Mouse (Mus musculus) liver, postnatal 0 days (tissue): Measurements from ENCODE around the gene Edem2. TPM values are rescaled to one million over a fixed set of nuclear protein-coding genes. Genes with fewer than 3 reads are reported as not detected.

Source experiments
- ATAC-seq: fragments of 200-750 bp; cut with Nextera tagmentation; 2 replicates; pipeline ENCODE4 v1.8.0; 2017; ENCODE audit warnings: mild to moderate bottlenecking, moderate library complexity
- DNase-seq: peaks from one replicate; pipeline ENCODE4 v3.0.0-alpha.2; 2016
- H3K27ac ChIP-seq: fragments of 300-500 bp; sonication (generic); 2 replicates; pipeline ENCODE4 v1.5.1; 2014; ENCODE audit warnings: antibody characterized with exemption, moderate library complexity, mild to moderate bottlenecking, low read depth
- H3K27me3 ChIP-seq: fragments of 300-500 bp; sonication (generic); 2 replicates; pipeline ENCODE4 v1.6.1; 2014; ENCODE audit warnings: low read length, control low read depth, mixed read lengths; ENCODE audit not compliant: insufficient read depth
- H3K36me3 ChIP-seq: fragments of 300-500 bp; sonication (generic); replicated peaks from 2 replicates; pipeline ENCODE4 v1.6.1; 2014; ENCODE audit warnings: mild to moderate bottlenecking, control low read depth, low read length, moderate library complexity, mixed read lengths; ENCODE audit not compliant: insufficient read depth
- H3K4me1 ChIP-seq: fragments of 300-500 bp; sonication (generic); 2 replicates; pipeline ENCODE4 v1.6.1; 2014; ENCODE audit warnings: antibody characterized with exemption, mild to moderate bottlenecking, control low read depth; ENCODE audit not compliant: insufficient read depth
- H3K4me2 ChIP-seq: fragments of 300-500 bp; sonication (generic); 2 replicates; pipeline ENCODE4 v1.6.1; 2014; ENCODE audit warnings: low read depth, mild to moderate bottlenecking, low read length, moderate library complexity, mixed read lengths
- H3K4me3 ChIP-seq: fragments of 300-500 bp; sonication (generic); 2 replicates; pipeline ENCODE4 v1.5.1; 2014; ENCODE audit warnings: low read depth, low read length
- H3K9ac ChIP-seq: fragments of 300-500 bp; sonication (generic); replicated peaks from 2 replicates; pipeline ENCODE4 v1.6.1; 2014; ENCODE audit warnings: mild to moderate bottlenecking, moderate library complexity
- H3K9me3 ChIP-seq: fragments of 300-500 bp; sonication (generic); 2 replicates; pipeline ENCODE4 v1.6.1; 2016; ENCODE audit warnings: mild to moderate bottlenecking, control low read depth, low read length, mixed read lengths
- CTCF ChIP-seq: sonication (generic); IDR thresholded peaks from 2 replicates; pipeline ENCODE4 v1.5.1; 2016; ENCODE audit warnings: antibody characterized with exemption, low read depth
- EP300 ChIP-seq: IDR thresholded peaks from 2 replicates; pipeline ENCODE4 v1.6.1; 2016; ENCODE audit warnings: antibody characterized with exemption, low read depth, mild to moderate bottlenecking
- WGBS: fragments of 180-500 bp; shearing (Covaris S2); extraction: QIAGEN DNeasy Blood & Tissue Kit; methylation state at CpG from one replicate; pipeline ENCODE4 v1.1.7; 2014; ENCODE audit not compliant: insufficient replicate concordance; 5-methylcytosine and 5-hydroxymethylcytosine counted together
- polyA plus RNA-seq: library from polyadenylated mRNA; unstranded; fragments of >200 nt; fragmentation: Nextera tagmentation; extraction: Ambion mirVana; gene quantifications from 2 replicates; pipeline ENCODE4 v1.2.1, GENCODE M21; 2015

Gene Edem2
- polyA plus RNA-seq, 1 experiment from 2014 or later = 28.4 TPM

- no peaks in the 10 kb centered on the region for H3K27me3 ChIP-seq
- 78% methylated on average over 5 of the region's 5 CpGs for WGBS
- DNase-seq (no peak), ATAC-seq (no peak)
- no peak overlapping the region for H3K4me2 ChIP-seq
- no peak for TF ChIP-seq CTCF
- no peak for TF ChIP-seq EP300
- no peak overlapping the region for H3K9ac ChIP-seq
- no peaks in the 10 kb centered on the region for H3K9me3 ChIP-seq
- no peak overlapping the region for H3K4me3 ChIP-seq
- H3K27ac ChIP-seq = no peak overlapping the region
- H3K36me3 ChIP-seq = no peaks in the 10 kb centered on the region; the same call in 1 of the 2 replicates
- H3K4me1 ChIP-seq = peaks cover 15% of the 10 kb centered on the region
Observed at GRCm38 (mm10) chr2:155686572-155686971, 42.7 kb downstream of the Edem2 start.

GRCm38 (mm10) chr2:155683821-155684220 lies 45.5 kb downstream of the Edem2 start:
- ATAC-seq = no peak
- TF ChIP-seq CTCF (no peak), EP300 (no peak)
- 83% methylated on average over 5 of the region's 5 CpGs for WGBS

GRCm38 (mm10) chr2:155683137-155683536 lies 46.1 kb downstream of the Edem2 start:
- no peak for DNase-seq
- TF ChIP-seq EP300 (no peak), CTCF (no peak)
- Histone ChIP-seq H3K9me3 (no peaks in the 10 kb centered on the region), H3K4me3 (no peak overlapping the region), H3K4me2 (no peak overlapping the region), H3K4me1 (peaks cover 9% of the 10 kb centered on the region), H3K36me3 (no peaks in the 10 kb centered on the region; the same call in 1 of the 2 replicates), H3K27ac (no peak overlapping the region), H3K9ac (no peak overlapping the region), H3K27me3 (no peaks in the 10 kb centered on the region)
- no peak for ATAC-seq
- 51% methylated on average over 3 of the region's 3 CpGs for WGBS

More at GRCm38 (mm10) chr2:155683821-155684220, 45.5 kb downstream of the Edem2 start:
- H3K27ac ChIP-seq = no peak overlapping the region
- no peak overlapping the region for H3K4me2 ChIP-seq
- H3K27me3 ChIP-seq = no peaks in the 10 kb centered on the region
- no peaks in the 10 kb centered on the region for H3K9me3 ChIP-seq
- DNase-seq = no peak
- H3K36me3 ChIP-seq = no peaks in the 10 kb centered on the region; the same call in 1 of the 2 replicates
- no peak overlapping the region for H3K4me3 ChIP-seq
- no peak overlapping the region for H3K9ac ChIP-seq
- peaks cover 9% of the 10 kb centered on the region for H3K4me1 ChIP-seq

- 57% methylated on average over 2 of the region's 2 CpGs for WGBS
- TF ChIP-seq EP300 (no peak), CTCF (no peak)
- Histone ChIP-seq H3K4me2 (no peak overlapping the region), H3K4me1 (peaks cover 7% of the 10 kb centered on the region), H3K36me3 (no peaks in the 10 kb centered on the region), H3K4me3 (no peak overlapping the region), H3K27ac (no peak overlapping the region), H3K27me3 (no peaks in the 10 kb centered on the region), H3K9ac (no peak overlapping the region), H3K9me3 (no peaks in the 10 kb centered on the region)
- ATAC-seq (no peak), DNase-seq (no peak)
Observed at GRCm38 (mm10) chr2:155681874-155682273, 47.4 kb downstream of the Edem2 start.

DNA sequence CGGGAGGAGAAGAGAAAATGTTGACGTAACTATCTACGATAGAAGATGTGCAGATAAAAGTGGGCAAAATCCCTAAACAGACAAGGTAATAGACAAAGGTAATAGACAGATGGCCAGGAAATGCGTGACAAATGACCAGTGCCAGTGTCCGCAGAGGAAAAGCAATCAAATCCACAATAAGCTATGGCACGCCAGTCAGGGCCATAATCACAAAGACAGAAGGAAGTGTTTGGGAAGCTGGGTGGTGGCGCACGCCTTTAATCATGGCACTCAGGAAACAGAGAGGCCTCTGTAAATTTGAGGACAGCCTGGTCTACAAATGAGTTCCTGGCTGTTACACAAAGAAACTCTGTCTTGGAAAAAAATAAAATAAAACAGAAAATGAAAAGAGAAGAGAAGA lies 48.1 kb downstream of the Edem2 start:
- no peak for DNase-seq
- H3K27me3 ChIP-seq = no peaks in the 10 kb centered on the region
- H3K27ac ChIP-seq = no peak overlapping the region
- no peak overlapping the region for H3K4me3 ChIP-seq
- H3K9me3 ChIP-seq = no peaks in the 10 kb centered on the region
- H3K4me2 ChIP-seq = no peak overlapping the region
- H3K4me1 ChIP-seq = peaks cover 7% of the 10 kb centered on the region
- TF ChIP-seq CTCF (no peak), EP300 (no peak)
- WGBS = 55% methylated on average over 8 of the region's 8 CpGs
- no peaks in the 10 kb centered on the region for H3K36me3 ChIP-seq
- ATAC-seq = no peak
- H3K9ac ChIP-seq = no peak overlapping the region

DNA sequence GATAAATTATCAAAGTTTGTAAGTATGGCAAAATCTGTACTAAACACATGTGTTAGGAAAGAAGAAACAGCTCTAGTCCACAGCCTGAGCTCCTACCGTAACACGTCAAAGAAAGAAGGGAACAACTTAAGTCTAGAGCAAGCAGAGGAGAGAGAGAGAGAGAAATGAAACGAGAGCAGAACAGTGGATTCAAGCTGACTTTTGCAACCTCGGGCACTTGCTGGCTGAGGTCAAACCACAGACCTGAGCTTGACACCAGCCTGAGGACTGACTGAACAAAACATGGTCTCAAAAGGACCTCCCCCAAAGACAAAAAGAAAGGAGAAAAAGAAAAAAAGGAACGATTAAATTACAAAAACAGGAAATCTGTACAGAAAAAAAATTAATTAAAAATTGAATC lies 48.7 kb downstream of the Edem2 start:
- peaks cover 7% of the 10 kb centered on the region for H3K4me1 ChIP-seq
- 37% methylated on average over 5 of the region's 5 CpGs for WGBS
- H3K27ac ChIP-seq = no peak overlapping the region
- DNase-seq (no peak), ATAC-seq (no peak)
- H3K4me3 ChIP-seq = no peak overlapping the region
- no peaks in the 10 kb centered on the region for H3K27me3 ChIP-seq
- TF ChIP-seq CTCF (no peak), EP300 (no peak)
- H3K9me3 ChIP-seq = no peaks in the 10 kb centered on the region
- no peak overlapping the region for H3K4me2 ChIP-seq
- H3K9ac ChIP-seq = no peak overlapping the region
- no peaks in the 10 kb centered on the region for H3K36me3 ChIP-seq

- DNase-seq (no peak), ATAC-seq (no peak)
- H3K4me2 ChIP-seq = no peak overlapping the region
- no peaks in the 10 kb centered on the region for H3K9me3 ChIP-seq
- H3K4me1 ChIP-seq = peaks cover 7% of the 10 kb centered on the region
- H3K4me3 ChIP-seq = no peak overlapping the region
- no peak overlapping the region for H3K9ac ChIP-seq
- no peak overlapping the region for H3K27ac ChIP-seq
- no peak for TF ChIP-seq EP300
- no peak for TF ChIP-seq CTCF
- no peaks in the 10 kb centered on the region for H3K27me3 ChIP-seq
- H3K36me3 ChIP-seq = no peaks in the 10 kb centered on the region
- 70% methylated on average over 4 of the region's 4 CpGs for WGBS
Observed at GRCm38 (mm10) chr2:155679586-155680110, 49.6 kb downstream of the Edem2 start.
